Mouse (Mus musculus) liver, embryonic 15.5 days (tissue): Measurements from ENCODE around the gene Arhgap44. TPM values are rescaled to one million over a fixed set of nuclear protein-coding genes. Genes with fewer than 3 reads are reported as not detected.

Experiments used
- ATAC-seq: fragments of 200-750 bp; cut with Nextera tagmentation; 2 replicates; pipeline ENCODE4 v1.8.0; 2017; ENCODE audit warnings: moderate number of reproducible peaks, mild to moderate bottlenecking, moderate library complexity; ENCODE audit not compliant: insufficient read depth
- H3K27ac ChIP-seq: fragments of 300-500 bp; sonication (generic); replicated peaks from 2 replicates; pipeline ENCODE4 v1.5.1; 2015; ENCODE audit warnings: mild to moderate bottlenecking, inconsistent platforms
- H3K27me3 ChIP-seq: fragments of 300-500 bp; sonication (generic); 2 replicates; pipeline ENCODE4 v1.6.1; 2015; ENCODE audit warnings: mild to moderate bottlenecking, inconsistent platforms
- H3K36me3 ChIP-seq: fragments of 300-500 bp; sonication (generic); replicated peaks from 2 replicates; pipeline ENCODE4 v1.6.1; 2015; ENCODE audit warnings: moderate library complexity, mild to moderate bottlenecking, inconsistent platforms
- H3K4me1 ChIP-seq: fragments of 300-500 bp; sonication (generic); replicated peaks from 2 replicates; pipeline ENCODE4 v1.6.1; 2015; ENCODE audit warnings: inconsistent platforms
- H3K4me2 ChIP-seq: fragments of 300-500 bp; sonication (generic); 2 replicates; pipeline ENCODE4 v1.6.1; 2015; ENCODE audit warnings: moderate library complexity, mild to moderate bottlenecking, inconsistent platforms
- H3K4me3 ChIP-seq: fragments of 300-500 bp; sonication (generic); replicated peaks from 2 replicates; pipeline ENCODE4 v1.5.1; 2015; ENCODE audit warnings: mild to moderate bottlenecking, inconsistent platforms
- H3K9ac ChIP-seq: fragments of 300-500 bp; sonication (generic); 2 replicates; pipeline ENCODE4 v1.6.1; 2015; ENCODE audit warnings: moderate library complexity, mild to moderate bottlenecking, inconsistent platforms
- H3K9me3 ChIP-seq: fragments of 300-500 bp; sonication (generic); replicated peaks from 2 replicates; pipeline ENCODE4 v1.6.1; 2016; ENCODE audit warnings: inconsistent platforms
- WGBS: fragments of 180-500 bp; shearing (Covaris S2); methylation state at CpG from one replicate; pipeline ENCODE4 v1.1.7; 2015; ENCODE audit warnings: mixed read lengths; ENCODE audit not compliant: insufficient replicate concordance; 5-methylcytosine and 5-hydroxymethylcytosine counted together
- polyA plus RNA-seq: library from polyadenylated mRNA; unstranded; fragments of >200 nt; fragmentation: Nextera tagmentation; extraction: Ambion mirVana; gene quantifications from 2 replicates; pipeline ENCODE4 v1.2.1, GENCODE M21; 2015

Gene Arhgap44
- polyA plus RNA-seq, 1 experiment from 2014 or later, result 0.91 TPM

- 71% methylated on average over 6 of the region's 6 CpGs for WGBS
- no peaks in the 10 kb centered on the region for H3K27me3 ChIP-seq
- no peaks in the 10 kb centered on the region for H3K36me3 ChIP-seq
- H3K4me1 ChIP-seq, result no peaks in the 10 kb centered on the region
- no peak overlapping the region for H3K9ac ChIP-seq
- H3K9me3 ChIP-seq, result no peaks in the 10 kb centered on the region
- no peak overlapping the region for H3K4me3 ChIP-seq
- H3K27ac ChIP-seq, result no peak overlapping the region
- no peak overlapping the region for H3K4me2 ChIP-seq
- no peak for ATAC-seq
These were observed 122.2 kb downstream of the Arhgap44 start for GRCm38 (mm10) chr11:65040556-65040955.

- 56% methylated on average over 12 of the region's 12 CpGs for WGBS
- H3K27ac ChIP-seq, result no peak overlapping the region
- no peak overlapping the region for H3K9ac ChIP-seq
- no peak overlapping the region for H3K4me2 ChIP-seq
- no peaks in the 10 kb centered on the region for H3K36me3 ChIP-seq
- no peaks in the 10 kb centered on the region for H3K4me1 ChIP-seq
- no peak overlapping the region for H3K4me3 ChIP-seq
- H3K27me3 ChIP-seq, result no peaks in the 10 kb centered on the region
- no peak for ATAC-seq
- H3K9me3 ChIP-seq, result no peaks in the 10 kb centered on the region
These were observed 123.2 kb downstream of the Arhgap44 start for GRCm38 (mm10) chr11:65039517-65040095.

- H3K27me3 ChIP-seq, result no peaks in the 10 kb centered on the region
- 28% methylated on average over 2 of the region's 2 CpGs for WGBS
- H3K4me2 ChIP-seq, result no peak overlapping the region
- no peaks in the 10 kb centered on the region for H3K36me3 ChIP-seq
- H3K9ac ChIP-seq, result no peak overlapping the region
- no peaks in the 10 kb centered on the region for H3K9me3 ChIP-seq
- H3K4me1 ChIP-seq, result no peaks in the 10 kb centered on the region
- H3K4me3 ChIP-seq, result no peak overlapping the region
- no peak overlapping the region for H3K27ac ChIP-seq
- no peak for ATAC-seq
These were observed 123.8 kb downstream of the Arhgap44 start for GRCm38 (mm10) chr11:65038996-65039395.

GRCm38 (mm10) chr11:65032221-65032620, 130.5 kb downstream of the Arhgap44 start:
- no peaks in the 10 kb centered on the region for H3K4me1 ChIP-seq
- ATAC-seq, result no peak
- no peak overlapping the region for H3K4me3 ChIP-seq
- no peaks in the 10 kb centered on the region for H3K27me3 ChIP-seq
- H3K4me2 ChIP-seq, result no peak overlapping the region
- no peaks in the 10 kb centered on the region for H3K36me3 ChIP-seq
- WGBS, result 69% methylated on average over 7 of the region's 7 CpGs
- no peak overlapping the region for H3K27ac ChIP-seq
- H3K9ac ChIP-seq, result no peak overlapping the region
- no peaks in the 10 kb centered on the region for H3K9me3 ChIP-seq

- H3K27ac ChIP-seq, result no peak overlapping the region
- H3K27me3 ChIP-seq, result no peaks in the 10 kb centered on the region
- no peak overlapping the region for H3K4me2 ChIP-seq
- no peaks in the 10 kb centered on the region for H3K9me3 ChIP-seq
- H3K4me1 ChIP-seq, result no peaks in the 10 kb centered on the region
- no peak overlapping the region for H3K4me3 ChIP-seq
- ATAC-seq, result no peak
- WGBS, result 52% methylated on average over 1 of the region's 1 CpGs
- no peak overlapping the region for H3K9ac ChIP-seq
- no peaks in the 10 kb centered on the region for H3K36me3 ChIP-seq
These were observed 132.6 kb downstream of the Arhgap44 start for GRCm38 (mm10) chr11:65030201-65030600.

- Histone ChIP-seq H3K9ac (no peak overlapping the region), H3K27me3 (no peaks in the 10 kb centered on the region), H3K27ac (no peak overlapping the region), H3K4me1 (no peaks in the 10 kb centered on the region), H3K9me3 (no peaks in the 10 kb centered on the region), H3K4me3 (no peak overlapping the region), H3K36me3 (no peaks in the 10 kb centered on the region), H3K4me2 (no peak overlapping the region)
- no peak for ATAC-seq
- WGBS, result 65% methylated on average over 5 of the region's 5 CpGs
These were observed 134.7 kb downstream of the Arhgap44 start for GRCm38 (mm10) chr11:65028049-65028448.

DNA sequence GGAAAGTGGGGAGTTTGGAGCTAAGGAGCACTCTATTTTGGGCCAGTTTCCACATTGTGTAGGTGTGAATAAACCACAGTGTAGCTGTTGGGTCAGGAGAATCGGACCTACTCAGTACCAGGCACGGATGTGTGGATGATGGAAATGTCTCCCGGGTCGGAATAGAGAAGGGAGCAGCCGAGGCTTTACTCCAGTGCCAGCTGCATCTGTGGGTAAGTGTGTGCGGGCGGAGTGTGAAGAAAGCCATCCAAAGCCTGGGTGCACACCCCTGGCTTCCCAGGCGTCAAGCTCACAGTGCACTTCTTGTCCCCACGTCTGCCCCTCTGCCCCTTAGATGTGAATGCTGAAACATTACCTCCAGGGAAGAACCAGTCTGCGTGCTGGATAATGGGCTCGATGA, 140.0 kb downstream of the Arhgap44 start:
- Histone ChIP-seq H3K27ac (no peak overlapping the region), H3K9ac (no peak overlapping the region), H3K4me1 (no peaks in the 10 kb centered on the region), H3K4me3 (no peak overlapping the region), H3K27me3 (no peaks in the 10 kb centered on the region), H3K36me3 (no peaks in the 10 kb centered on the region), H3K4me2 (no peak overlapping the region), H3K9me3 (no peaks in the 10 kb centered on the region)
- no peak for ATAC-seq
- WGBS, result 66% methylated on average over 11 of the region's 11 CpGs

DNA sequence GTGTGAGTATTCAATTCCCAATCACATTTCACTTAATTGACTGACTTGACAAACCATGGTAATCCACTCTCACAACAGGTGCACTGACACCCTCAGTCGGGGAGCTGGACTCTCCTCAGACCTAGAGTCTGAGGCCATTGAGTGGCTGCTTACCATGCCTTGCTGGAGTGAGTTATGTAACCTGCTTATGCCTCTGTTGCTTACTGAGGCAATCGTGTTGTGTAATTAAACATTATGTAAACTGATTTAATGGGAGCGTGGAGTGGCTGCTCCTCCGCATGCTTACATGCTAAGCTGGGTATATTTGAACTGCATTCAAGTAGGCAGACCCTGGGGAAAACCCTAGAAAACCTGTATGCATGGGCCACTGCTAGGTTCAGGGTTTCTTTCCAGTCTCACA, 142.0 kb downstream of the Arhgap44 start:
- Histone ChIP-seq H3K27ac (no peak overlapping the region), H3K4me3 (no peak overlapping the region), H3K27me3 (no peaks in the 10 kb centered on the region), H3K4me1 (no peaks in the 10 kb centered on the region), H3K9me3 (no peaks in the 10 kb centered on the region), H3K9ac (no peak overlapping the region), H3K36me3 (no peaks in the 10 kb centered on the region), H3K4me2 (no peak overlapping the region)
- ATAC-seq, result no peak
- WGBS, result 74% methylated on average over 4 of the region's 4 CpGs

DNA sequence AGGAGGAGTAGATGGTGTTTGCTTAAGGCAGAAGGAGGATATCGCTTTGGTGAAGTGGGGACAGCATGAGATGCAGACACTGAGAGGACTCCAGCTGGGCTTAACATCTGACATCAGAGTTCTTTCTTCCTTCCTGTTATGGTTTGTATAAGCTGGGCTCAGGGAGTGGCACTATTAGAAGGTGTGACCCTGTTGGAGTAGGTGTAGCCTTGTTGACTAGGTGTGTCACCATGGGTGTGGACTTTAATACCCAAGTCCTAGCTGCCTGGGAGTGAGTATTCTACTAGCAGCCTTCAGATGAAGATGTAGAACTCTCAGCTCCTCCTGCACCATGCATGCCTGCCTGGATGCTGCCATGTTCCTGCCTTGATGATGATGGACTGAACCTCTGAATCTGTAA, 146.0 kb downstream of the Arhgap44 start:
- Histone ChIP-seq H3K27ac (no peak overlapping the region), H3K9ac (no peak overlapping the region), H3K4me3 (no peak overlapping the region), H3K27me3 (no peaks in the 10 kb centered on the region), H3K9me3 (no peaks in the 10 kb centered on the region), H3K4me1 (no peaks in the 10 kb centered on the region), H3K36me3 (no peaks in the 10 kb centered on the region), H3K4me2 (no peak overlapping the region)
- 65% methylated on average over 1 of the region's 1 CpGs for WGBS
- ATAC-seq, result no peak

GRCm38 (mm10) chr11:65013906-65014305, 148.9 kb downstream of the Arhgap44 start:
- H3K4me2 ChIP-seq, result no peak overlapping the region
- no peak for ATAC-seq
- 54% methylated on average over 6 of the region's 6 CpGs for WGBS
- H3K36me3 ChIP-seq, result no peaks in the 10 kb centered on the region
- no peaks in the 10 kb centered on the region for H3K4me1 ChIP-seq
- no peaks in the 10 kb centered on the region for H3K27me3 ChIP-seq
- H3K9me3 ChIP-seq, result no peaks in the 10 kb centered on the region
- H3K9ac ChIP-seq, result no peak overlapping the region
- H3K27ac ChIP-seq, result no peak overlapping the region
- no peak overlapping the region for H3K4me3 ChIP-seq

- 67% methylated on average over 4 of the region's 4 CpGs for WGBS
- H3K4me1 ChIP-seq, result no peaks in the 10 kb centered on the region
- no peak overlapping the region for H3K9ac ChIP-seq
- H3K27ac ChIP-seq, result no peak overlapping the region
- H3K4me2 ChIP-seq, result no peak overlapping the region
- peaks cover 20% of the 10 kb centered on the region for H3K36me3 ChIP-seq
- H3K27me3 ChIP-seq, result no peaks in the 10 kb centered on the region
- no peak for ATAC-seq
- no peaks in the 10 kb centered on the region for H3K9me3 ChIP-seq
- H3K4me3 ChIP-seq, result no peak overlapping the region
These were observed 156.7 kb downstream of the Arhgap44 start for GRCm38 (mm10) chr11:65006047-65006446.

GRCm38 (mm10) chr11:65004836-65005235, 157.9 kb downstream of the Arhgap44 start:
- no peaks in the 10 kb centered on the region for H3K27me3 ChIP-seq
- 73% methylated on average over 3 of the region's 3 CpGs for WGBS
- ATAC-seq, result no peak
- peaks cover 32% of the 10 kb centered on the region for H3K36me3 ChIP-seq
- no peaks in the 10 kb centered on the region for H3K4me1 ChIP-seq
- H3K9me3 ChIP-seq, result no peaks in the 10 kb centered on the region
- no peak overlapping the region for H3K27ac ChIP-seq
- no peak overlapping the region for H3K4me3 ChIP-seq
- H3K9ac ChIP-seq, result no peak overlapping the region
- H3K4me2 ChIP-seq, result no peak overlapping the region
